Mouse (Mus musculus) kidney, adult 2 months (tissue): Measurements from ENCODE around the gene Riok1. TPM values are rescaled to one million over a fixed set of nuclear protein-coding genes. Genes with fewer than 3 reads are reported as not detected.
A peak's percentile ranks its signal among the peaks of the same experiment; 100 is the strongest.

ENCODE experiments used
- DNase-seq: peaks from one replicate; pipeline ENCODE4 v3.0.0; 2021
- H3K27ac ChIP-seq: fragments of 200-500 bp; 2 replicates; pipeline ENCODE4 v1.5.1; 2012; ENCODE audit warnings: low read depth, low read length, control low read depth, inconsistent platforms; ENCODE audit not compliant: insufficient read depth
- H3K27me3 ChIP-seq: fragments of 200-500 bp; replicated peaks from 2 replicates; pipeline ENCODE4 v1.6.1; 2012; ENCODE audit warnings: mild to moderate bottlenecking, moderate library complexity, low read length, inconsistent platforms; ENCODE audit not compliant: control insufficient read depth, insufficient read depth
- H3K36me3 ChIP-seq: fragments of 200-500 bp; 2 replicates; pipeline ENCODE4 v1.6.1; 2012; ENCODE audit warnings: mild to moderate bottlenecking, moderate library complexity, low read length, inconsistent platforms; ENCODE audit not compliant: control insufficient read depth, insufficient read depth
- H3K4me1 ChIP-seq: fragments of 200-500 bp; 2 replicates; pipeline ENCODE4 v1.6.1; 2011; ENCODE audit warnings: low read length; ENCODE audit not compliant: control insufficient read depth, insufficient read depth
- H3K4me3 ChIP-seq: fragments of 200-500 bp; 2 replicates; pipeline ENCODE4 v1.5.1; 2011; ENCODE audit warnings: mild to moderate bottlenecking, low read depth, low read length, control low read depth; ENCODE audit not compliant: insufficient read depth
- CTCF ChIP-seq: fragments of 200-500 bp; conservative IDR thresholded peaks from 2 replicates; pipeline ENCODE4 v1.5.1; 2011; ENCODE audit warnings: low read depth, mild to moderate bottlenecking, control low read depth, low read length, moderate library complexity, mixed read lengths; ENCODE audit not compliant: insufficient read depth, insufficient read length
- POLR2A ChIP-seq: fragments of 200-500 bp; IDR thresholded peaks from one replicate; pipeline ENCODE4 v1.6.1; 2011; ENCODE audit warnings: low read depth, low read length, control low read depth
- WGBS: fragments of 180-500 bp; shearing (Covaris S2); methylation state at CpG from one replicate; pipeline ENCODE4 v1.1.7; 2018; 5-methylcytosine and 5-hydroxymethylcytosine counted together
- polyA plus RNA-seq: library from polyadenylated mRNA; depleted of rRNA; stranded (reverse); fragments of >200 nt; gene quantifications from 2 replicates; pipeline ENCODE4 v1.2.3, GENCODE M21; 2012; rRNA removed

The Riok1 gene
- polyA plus RNA-seq: 7.6 and 8.0 TPM in 2 replicates

DNA sequence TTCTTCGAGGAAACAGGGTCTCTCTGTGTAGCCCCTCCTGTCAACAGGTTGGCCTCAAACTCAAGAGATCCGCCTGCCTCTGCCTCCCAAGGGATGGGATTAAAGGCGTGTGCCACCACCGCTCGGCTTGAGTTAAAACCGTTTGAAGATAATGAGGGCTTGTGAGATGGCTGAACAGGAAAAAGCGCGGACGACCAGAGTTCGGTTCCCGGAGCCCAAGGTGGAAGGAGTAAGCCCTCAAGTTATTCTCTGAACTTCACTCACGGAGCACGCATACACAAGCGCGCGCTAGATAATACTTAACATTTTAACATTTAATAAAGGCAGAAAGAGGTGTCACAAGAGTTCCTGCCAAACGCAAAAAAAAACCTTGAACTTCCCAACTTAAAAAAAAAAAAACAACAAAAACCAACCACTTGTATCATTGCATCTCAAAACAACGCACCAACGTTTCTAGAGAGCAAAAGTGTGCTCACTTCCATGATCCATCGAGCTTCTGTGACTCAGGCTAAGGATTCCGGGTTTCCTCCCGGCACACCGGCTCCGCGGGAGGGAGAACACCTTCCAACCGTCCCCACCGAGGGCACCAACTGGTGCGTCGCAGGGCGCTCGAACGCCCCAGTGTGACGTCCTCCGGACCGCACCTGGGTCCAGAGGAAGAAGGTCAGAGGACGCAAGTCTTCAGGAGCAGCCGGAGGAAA is at the start of gene Riok1:
TSS of gene Riok1 (plus strand) at position 653 of the 701 bp plus-strand sequence.
- no peak for TF ChIP-seq POLR2A
- TF ChIP-seq CTCF: no peak
- 8% methylated on average over 37 of the region's 37 CpGs for WGBS
- Histone ChIP-seq H3K4me3 (peak within 1 kb of the TSS; percentile 89), H3K27me3 (no peaks in the 10 kb centered on the region), H3K36me3 (no peaks in the 10 kb centered on the region; the same call in 1 of the 2 replicates), H3K4me1 (peaks cover 10% of the 10 kb centered on the region; the same call in 1 of the 2 replicates), H3K27ac (peak within 1 kb of the TSS; percentile 49)
- DNase-seq: no peak

DNA sequence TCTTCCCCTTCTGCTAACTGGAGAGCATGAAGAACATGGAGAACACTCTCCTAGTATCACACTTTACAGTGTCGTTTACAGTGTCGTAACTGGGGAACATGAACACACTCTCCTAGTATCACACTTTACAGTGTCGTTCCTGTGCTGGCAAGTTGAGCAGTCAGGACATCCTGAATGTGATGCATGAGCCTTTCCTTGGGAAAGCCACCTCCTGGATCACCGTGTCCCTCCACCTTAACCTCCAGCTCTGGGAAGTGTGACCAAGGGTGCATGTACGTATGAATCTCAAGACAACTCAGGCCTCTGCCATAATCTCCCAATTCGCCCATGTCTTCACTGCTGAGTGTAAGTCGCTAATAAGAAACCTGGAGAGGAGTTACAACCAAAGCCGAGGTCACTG is 47.1 kb upstream of the Riok1 start:
- peaks cover 5% of the 10 kb centered on the region for H3K36me3 ChIP-seq
- H3K27me3 ChIP-seq: no peaks in the 10 kb centered on the region

DNA sequence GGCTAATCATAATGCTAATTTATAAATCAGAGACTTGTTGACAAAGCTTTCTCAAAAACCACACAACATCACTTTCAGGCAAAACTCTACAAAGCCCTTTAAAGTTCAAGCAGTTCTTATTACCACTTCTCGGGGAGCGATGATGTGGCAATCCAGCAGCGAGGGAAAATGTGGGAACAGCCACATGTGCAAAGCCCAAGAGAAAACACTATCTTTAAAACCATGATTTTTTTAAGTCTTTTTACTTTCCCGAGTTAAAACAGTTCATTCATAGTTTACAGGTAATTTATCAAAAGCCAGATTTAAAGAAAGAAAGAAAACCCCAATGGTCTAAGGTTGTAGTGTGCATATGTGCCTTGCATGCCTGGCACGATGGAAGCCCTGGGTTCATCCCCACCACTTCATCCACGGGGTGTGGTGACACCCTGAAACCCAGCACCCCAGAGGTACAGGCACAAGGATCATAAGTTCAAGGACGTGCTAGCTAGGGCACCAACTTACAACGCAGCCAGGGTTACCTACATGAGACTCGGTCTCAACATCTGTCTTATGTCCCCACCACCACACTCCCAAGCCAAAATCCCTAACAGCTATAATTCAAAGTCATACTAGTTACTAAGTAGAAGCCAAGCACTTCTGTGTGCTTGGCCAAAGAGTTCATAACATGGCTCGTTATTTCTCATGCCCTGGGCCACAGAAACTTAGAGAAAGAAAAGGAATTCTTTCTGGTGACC is 44.0 kb upstream of the Riok1 start:
- TF ChIP-seq CTCF: no peak
- 15% methylated on average over 10 of the region's 10 CpGs for WGBS
- Histone ChIP-seq H3K4me1 (peaks cover 4% of the 10 kb centered on the region; the same call in 1 of the 2 replicates), H3K4me3 (peak overlapping the region; percentile 31), H3K36me3 (no peaks in the 10 kb centered on the region; the same call in 1 of the 2 replicates), H3K27me3 (no peaks in the 10 kb centered on the region), H3K27ac (no peak overlapping the region)
- peak; percentile 4 for DNase-seq

More for the DNA sequence above, 47.1 kb upstream of the Riok1 start:
- TF ChIP-seq POLR2A (no peak), CTCF (no peak)
- WGBS: 87% methylated on average over 8 of the region's 8 CpGs
- H3K27ac ChIP-seq: no peak overlapping the region
- H3K4me3 ChIP-seq: no peak overlapping the region
- no peak for DNase-seq
- H3K4me1 ChIP-seq: peaks cover 4% of the 10 kb centered on the region; the same call in 1 of the 2 replicates

DNA sequence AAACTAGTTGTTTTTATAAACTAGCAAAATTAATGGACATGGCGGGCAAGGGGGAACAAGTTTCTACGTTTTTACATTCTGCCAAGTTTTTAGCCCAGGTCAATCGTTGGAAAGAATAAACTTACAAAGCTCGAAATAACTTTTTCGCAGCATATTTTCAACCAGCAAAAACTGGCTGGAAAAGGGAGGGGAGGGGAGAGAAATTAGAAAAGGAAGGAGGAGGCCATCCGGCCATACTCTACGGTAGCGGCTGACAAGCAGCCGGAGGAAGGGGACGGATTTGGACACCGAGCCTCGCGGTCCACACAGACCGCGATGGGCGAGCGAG is 43.5 kb upstream of the Riok1 start:
- H3K4me3 ChIP-seq: peak overlapping the region; percentile 94
- DNase-seq: no peak
- no peaks in the 10 kb centered on the region for H3K27me3 ChIP-seq
- H3K36me3 ChIP-seq: no peaks in the 10 kb centered on the region; the same call in 1 of the 2 replicates
- peaks cover 4% of the 10 kb centered on the region; the same call in 1 of the 2 replicates for H3K4me1 ChIP-seq
- TF ChIP-seq CTCF: no peak
- TF ChIP-seq POLR2A: no peak
- under 1% methylated on average over 17 of the region's 17 CpGs for WGBS
- no peak overlapping the region for H3K27ac ChIP-seq

DNA sequence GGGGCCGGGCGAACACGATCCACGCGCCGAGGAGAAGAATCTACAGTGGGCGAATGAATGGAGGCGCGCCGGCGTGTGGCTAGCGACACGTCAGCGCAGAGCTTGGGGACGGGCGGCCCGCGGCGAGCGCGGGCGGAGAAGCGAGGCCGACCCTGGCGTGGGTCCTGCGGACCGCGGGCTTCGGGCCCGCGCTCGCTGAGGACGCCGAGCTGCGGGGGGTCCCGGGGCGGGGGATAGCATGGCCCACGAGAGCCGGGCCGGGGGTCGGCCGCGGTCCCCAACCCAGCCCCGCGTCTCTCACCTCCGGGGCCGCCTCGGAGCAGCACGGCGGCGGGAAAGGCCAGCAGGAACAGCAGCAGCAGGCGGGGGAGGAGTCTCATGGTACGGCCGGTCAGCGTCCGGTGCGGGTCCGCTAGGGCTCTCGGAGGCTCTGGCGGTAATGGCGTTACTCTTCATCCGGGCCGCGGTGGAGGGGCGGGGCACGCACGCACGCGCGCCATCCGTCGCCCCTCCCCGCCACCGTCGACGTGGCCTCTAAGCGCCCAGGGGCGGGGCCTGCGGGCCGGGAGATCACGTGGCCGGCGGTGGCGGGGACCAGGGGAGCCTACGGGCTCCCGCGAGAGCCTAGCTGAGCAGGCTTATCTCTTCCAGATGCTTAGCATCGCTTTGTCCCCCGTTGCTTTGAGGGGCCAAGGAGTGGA is 42.9 kb upstream of the Riok1 start, which contains the start of gene Ssr1:
TSS of gene Ssr1 (minus strand) at position 514 of the 701 bp plus-strand sequence.
- TF ChIP-seq POLR2A: peak; percentile 68
- no peak for TF ChIP-seq CTCF
- no peaks in the 10 kb centered on the region for H3K27me3 ChIP-seq
- no peaks in the 10 kb centered on the region; the same call in 1 of the 2 replicates for H3K36me3 ChIP-seq
- peak within 1 kb of the TSS; percentile 67 for H3K27ac ChIP-seq
- H3K4me1 ChIP-seq: peaks cover 4% of the 10 kb centered on the region; the same call in 1 of the 2 replicates
- peak; percentile 97 for DNase-seq
- WGBS: under 1% methylated on average over 89 of the region's 89 CpGs
- H3K4me3 ChIP-seq: peak within 1 kb of the TSS; percentile 94

DNA sequence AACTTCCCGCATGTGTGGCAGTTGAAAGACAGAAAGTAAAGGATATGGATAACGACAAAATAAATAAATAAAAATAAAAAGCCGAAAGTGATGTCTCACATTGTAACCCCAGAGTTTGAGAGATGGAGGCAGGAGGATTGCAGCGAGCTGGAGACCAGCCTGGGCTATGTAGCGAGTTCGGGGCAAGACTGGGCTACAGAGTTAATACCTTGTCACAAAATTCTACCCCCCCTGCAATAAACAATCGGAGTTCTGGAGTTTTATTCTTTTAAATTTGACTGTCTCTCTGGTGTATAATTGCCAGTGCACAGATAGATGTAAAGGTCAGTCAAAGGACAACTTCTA is 42.4 kb upstream of the Riok1 start:
- Histone ChIP-seq H3K27ac (no peak overlapping the region), H3K4me3 (peak overlapping the region; percentile 94), H3K36me3 (no peaks in the 10 kb centered on the region), H3K4me1 (peaks cover 4% of the 10 kb centered on the region; the same call in 1 of the 2 replicates), H3K27me3 (no peaks in the 10 kb centered on the region)
- TF ChIP-seq POLR2A (no peak), CTCF (no peak)
- no peak for DNase-seq
- WGBS: 16% methylated on average over 7 of the region's 7 CpGs
